Mouse (Mus musculus): Measurements from ENCODE around the gene Cxcr5.

Gene Cxcr5

DNA sequence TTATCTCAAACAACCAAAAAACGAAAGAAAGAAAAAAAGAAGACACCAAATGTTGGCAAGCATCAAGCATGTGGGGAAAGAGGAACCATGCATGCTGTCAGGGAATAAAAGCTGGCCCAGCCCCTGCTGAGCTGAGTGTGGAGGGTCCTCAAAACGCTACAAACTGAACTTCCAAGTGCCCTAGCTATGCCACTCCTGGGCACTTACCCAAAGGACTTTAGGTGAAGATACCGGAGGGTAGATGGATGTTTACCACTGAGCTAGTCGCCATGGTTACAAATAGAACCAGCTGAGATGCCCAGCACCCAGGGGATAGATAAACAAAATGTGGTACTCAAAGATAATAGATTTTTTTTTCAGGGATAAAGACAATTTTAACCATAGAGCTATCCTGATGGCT lies at the start of gene Cxcr5:
TSS of gene Cxcr5 (minus strand) at position 281 of the 400 bp plus-strand sequence.
- DNase-seq, result no peak

DNA sequence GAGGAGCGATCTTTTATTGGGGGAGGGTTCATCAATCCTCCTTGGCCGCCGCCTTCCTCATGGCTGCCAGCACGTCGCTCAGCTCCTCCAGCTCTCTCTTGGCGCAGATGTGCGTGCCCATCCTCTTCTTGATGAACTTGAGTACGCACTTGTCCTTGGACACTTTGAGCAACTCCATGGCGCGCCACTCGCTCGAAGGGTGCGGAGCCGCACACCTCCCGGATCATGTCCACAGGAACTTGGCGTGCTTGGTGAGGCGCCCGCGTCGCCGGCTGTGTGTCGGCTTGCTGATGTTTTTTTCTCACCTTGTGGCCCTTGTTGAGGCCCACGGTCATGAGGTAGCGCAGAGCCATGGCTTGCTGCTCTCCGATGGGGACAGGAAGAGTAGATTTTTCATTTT lies 48.7 kb upstream of the Cxcr5 start:
- DNase-seq, result peak; percentile 88

DNA sequence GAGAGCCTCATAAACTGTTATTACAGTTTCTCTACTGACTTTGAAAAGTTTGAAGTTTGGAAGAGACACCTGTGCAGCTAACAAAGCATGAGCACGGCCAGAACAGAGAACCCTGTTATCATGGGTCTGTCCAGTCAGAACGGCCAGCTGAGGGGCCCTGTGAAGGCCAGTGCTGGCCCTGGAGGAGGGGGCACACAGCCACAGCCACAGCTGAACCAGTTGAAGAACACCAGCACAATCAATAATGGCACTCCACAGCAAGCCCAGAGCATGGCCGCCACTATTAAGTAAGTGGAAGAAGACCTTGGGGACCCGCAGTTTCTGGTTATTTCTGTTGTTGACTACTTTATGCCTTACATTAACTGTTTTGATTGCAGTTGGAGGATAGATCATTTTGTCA lies 45.6 kb upstream of the Cxcr5 start:
- peak; percentile 90 for DNase-seq

DNA sequence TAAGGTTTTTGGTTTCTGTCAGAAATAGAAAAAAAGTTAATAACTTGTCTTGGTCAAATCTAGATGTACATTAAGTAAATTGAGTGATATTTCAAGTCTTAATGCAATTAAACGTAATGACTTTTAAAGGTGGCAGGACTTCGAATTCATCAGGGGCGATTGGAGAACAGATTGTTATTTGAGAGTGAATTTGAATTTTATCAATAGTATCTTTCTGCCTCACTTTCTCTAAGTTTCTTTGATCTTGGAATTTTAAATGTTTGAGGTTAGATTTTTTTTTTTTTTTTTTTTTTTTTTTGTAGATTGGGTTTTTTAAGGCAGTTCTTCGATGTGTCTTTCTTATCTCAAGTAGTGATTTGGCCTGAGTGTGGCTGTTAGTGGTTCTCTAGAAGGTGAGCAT lies 45.0 kb upstream of the Cxcr5 start:
- DNase-seq, result no peak

DNA sequence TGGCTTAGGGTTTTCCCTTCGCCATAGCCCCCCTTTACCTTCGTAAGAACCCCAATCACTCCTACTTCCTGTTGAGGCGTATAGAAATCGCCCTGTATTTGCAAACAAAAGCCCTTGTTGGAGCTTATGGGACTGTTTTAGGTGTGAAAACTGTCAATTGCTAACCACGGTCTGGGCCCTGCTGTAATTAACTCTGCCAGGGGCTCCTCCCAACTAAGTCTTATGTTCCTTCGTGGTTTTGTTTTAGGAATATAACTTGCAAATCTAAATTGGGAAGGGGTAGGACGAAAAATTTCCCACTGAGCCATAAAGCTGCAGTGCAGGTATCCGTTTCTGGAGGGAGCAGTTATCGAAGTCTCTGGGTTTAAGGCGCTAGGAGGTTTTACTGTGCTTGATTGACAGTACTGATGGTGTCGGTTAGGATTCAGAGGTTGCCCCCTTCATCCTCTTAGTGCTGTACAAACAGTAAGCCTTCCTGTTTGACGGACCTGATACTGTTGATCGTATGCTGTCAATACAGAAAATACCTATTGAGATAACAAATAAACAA lies 44.0 kb upstream of the Cxcr5 start:
- DNase-seq, result no peak

DNA sequence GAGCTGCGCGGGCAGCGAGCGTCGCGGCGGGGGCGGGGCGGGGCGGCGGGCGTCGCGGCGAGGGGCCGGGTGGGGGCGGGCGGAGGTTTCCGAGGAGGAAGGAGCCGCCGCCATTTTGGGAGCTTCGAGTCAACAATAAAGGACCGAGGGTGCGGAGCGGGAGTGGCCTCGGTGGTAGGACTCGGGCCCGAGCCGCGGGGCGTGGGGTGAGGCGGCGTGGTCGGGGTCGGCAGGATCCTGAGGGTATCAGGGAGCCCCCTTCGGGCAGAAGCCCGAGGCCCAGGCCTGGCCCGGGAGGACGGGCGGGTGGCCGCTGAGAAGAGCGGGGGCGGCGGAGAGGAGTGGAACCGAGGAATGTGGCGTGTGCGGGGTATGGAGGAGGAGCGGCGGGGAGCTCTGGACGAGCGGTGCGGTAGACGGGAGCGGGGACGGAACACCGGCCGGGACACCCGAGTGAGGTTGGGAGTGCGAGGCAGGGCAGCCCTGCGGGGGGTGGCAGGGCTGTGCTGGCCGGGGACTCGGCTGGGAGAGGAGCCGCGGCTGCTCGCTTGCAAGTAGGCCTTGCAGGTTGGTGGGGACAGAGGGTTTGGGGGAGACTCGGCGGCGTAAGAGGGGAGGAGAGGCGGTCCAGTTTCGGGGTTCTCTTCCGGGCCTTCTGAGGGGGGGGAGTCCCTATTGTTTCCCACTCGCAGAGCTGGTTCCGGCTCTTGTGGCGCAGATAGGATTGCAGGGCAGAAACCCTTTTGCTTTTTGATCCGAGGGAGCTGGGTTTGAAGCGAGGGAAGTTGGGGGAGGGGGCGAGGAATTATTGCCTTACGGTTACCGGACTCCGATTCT lies 43.3 kb upstream of the Cxcr5 start, which contains the start of gene Ddx6:
TSS of gene Ddx6 (plus strand) at position 114 of the 837 bp plus-strand sequence.
- DNase-seq, result peak; percentile 98

DNA sequence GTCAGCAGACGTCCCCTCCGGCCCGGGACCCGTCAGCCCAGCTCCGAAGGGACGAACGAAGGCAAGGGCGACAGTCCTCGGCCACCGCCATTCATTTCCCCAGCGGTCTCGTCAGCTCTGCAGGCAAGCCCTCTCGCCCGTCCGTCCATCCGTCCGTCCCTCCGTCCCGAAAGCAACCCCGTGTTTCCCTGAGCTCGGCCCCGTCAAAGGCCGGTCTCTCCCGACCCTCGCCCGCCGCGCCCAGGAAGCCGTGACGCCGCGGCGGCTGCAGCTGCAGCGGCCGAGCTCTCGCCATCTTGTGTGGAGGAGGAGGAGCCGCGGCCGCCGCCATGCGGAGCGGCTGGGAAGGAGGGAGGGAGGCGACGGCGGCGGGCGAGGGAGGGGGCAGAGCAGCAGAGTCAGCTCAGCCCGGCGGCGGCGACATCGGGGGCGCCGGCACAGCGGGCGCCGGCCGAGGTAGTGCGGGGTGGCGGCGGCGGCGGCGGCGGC lies 42.7 kb upstream of the Cxcr5 start:
- peak; percentile 98 for DNase-seq

DNA sequence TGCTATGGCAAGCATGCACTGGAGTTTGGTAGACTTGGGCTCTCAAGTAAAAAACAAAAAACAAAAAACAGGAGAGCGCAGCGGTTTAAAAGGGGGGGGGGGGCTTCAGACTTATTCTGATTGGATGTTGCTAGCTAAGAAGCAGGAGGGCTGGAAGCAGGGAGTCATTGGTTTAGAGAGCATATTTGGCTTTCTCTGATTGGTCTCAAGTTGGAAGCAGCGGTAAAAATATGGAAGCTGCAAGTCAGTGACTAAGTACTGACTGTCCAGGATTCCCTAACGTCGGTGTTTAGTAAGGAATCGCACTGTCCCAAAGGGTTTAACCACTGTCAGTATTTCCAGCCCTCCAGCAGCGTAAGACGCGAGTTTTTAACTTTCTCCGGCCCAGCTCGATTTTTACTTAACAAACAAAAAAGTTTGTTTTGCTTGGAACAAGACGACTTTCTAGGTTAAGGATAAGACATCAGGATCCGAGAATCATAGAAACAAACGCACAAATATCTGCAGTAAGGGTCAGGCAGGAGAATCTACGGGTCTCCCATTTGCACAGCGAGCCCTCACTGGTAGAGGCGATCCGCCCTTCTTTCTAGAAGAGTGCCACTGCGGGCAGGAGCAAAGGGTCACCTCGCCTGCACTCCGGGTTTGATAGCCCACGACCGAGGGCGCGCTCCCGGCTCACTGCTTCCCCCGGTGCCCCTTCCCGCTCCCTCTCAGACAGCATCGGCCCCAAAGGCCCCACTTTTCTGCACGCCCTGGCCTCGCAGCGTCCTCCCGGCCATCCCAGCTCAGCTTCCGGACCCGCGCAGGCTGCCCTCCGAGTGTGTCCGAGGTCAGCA lies 42.0 kb upstream of the Cxcr5 start:
- peak; percentile 96 for DNase-seq

DNA sequence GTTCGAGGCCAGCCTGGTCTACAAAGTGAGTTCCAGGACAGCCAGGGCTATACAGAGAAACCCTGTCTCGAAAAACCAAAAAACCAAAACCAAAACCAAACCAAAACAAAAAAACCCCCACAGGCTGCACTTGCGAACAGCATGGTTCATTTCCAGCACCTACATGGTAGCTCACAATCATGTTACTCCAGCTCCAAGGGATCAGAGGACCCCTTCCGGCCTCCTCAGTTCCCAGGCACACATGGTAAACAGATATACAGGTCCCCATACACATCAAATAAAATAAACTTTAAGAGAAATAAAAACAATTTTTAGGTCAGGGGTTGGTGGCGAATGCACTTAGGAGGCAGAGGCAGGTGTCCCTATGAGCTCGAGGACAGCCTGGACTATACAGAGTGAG lies 41.1 kb upstream of the Cxcr5 start:
- peak; percentile 74 for DNase-seq

DNA sequence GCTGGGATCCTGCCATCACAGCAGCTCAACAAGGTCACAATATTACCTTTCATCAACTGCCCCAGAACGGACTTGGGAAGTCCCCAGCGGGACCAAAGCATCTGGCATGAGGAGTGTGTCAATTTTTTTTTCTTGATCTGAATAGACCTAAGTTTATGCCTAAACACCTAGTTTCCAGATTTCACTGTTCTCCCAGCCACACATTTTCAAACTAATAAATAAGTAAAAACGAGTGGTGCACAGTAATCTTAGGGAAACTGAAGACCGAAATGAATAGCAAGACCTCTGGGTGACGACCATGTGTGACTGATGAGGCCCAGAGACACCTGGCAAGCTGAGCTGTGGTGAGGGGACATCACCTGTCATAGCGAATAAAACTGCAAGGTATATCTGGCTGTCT lies 39.1 kb upstream of the Cxcr5 start:
- no peak for DNase-seq

DNA sequence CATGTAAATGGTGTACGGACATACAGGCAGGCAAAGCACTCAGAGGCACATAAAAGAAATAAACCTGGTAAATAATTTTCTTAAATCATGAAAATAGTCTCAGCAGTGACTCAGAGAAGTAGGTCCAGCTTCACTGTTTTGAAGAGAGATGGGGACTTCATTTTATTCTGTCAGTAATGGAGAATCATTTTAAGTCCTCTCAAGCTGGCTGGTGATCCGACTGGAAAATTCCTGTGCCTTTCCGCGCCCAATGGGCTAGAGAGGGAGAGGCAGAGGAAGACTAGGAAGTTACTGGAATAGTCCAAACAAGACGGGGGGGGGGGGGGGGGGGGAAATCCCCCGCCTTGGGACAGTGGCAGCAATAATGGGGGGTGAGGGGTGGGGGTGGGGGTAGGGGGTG lies 37.9 kb upstream of the Cxcr5 start:
- DNase-seq, result no peak

DNA sequence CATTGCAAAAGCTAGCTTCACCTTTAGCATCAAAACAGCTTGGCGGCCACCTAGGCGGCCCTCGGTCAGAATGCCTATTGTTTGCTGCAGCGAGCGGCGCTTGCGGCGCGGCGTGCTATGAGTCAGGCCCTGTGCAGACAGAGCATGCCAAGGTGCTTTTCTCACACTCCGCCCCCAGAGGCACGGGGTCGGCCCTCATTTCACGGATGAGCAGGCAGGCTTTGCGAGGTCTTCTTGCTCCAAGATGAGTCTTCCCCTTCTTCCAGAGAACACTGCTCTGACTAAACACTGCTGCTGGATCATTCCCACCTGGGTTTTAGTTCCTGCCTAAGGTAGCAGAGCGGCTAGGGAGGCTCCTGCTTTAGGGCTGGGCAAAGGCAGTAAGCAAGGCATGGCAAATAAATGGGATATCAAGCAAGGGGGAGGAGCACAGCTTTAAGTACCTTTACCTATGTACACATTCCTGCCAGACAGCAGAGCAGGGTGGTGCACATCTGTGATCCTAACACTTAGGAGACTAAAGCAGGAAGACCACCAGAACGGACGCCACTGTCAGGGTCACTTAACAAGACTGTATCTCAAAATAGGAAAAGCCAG lies 37.3 kb upstream of the Cxcr5 start:
- DNase-seq, result no peak

DNA sequence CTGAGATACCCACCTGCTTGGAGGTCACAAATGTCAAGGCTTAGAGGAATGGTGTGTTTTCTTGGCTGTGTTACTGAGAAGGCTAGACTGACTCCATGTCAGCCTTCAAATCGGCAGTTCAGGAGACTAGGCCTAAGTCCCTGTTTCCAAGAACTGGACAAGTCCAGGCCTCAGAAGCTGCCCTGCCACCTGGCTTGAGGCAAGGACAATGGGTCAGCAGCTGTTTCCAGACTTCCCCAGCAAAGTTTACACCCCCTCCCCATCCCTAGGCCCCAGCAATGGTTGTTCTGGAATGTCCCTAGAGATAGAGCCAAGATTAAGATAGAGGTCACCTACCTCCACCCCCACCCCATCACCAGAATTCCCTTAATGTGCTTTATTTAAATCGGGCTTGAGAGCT lies 36.1 kb upstream of the Cxcr5 start:
- DNase-seq, result no peak

DNA sequence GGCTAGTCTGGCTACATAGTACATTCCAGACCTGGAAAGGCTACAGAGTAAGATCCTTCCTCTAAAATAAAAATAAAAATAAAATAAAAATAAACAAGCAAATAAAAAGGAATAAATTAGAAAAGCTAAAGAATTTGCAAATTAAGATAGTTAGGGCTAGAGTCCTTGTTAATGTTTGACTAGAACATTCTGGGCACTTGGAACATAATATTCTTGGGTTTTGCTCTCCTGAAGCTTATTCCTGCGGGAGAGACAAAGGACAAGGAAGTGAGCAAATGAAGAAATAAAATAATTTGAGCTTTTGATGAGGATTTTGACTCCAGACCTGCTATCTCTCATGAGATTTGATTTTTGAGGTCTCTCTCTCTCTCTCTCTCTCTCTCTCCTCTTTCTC lies 33.9 kb upstream of the Cxcr5 start:
- no peak for DNase-seq

DNA sequence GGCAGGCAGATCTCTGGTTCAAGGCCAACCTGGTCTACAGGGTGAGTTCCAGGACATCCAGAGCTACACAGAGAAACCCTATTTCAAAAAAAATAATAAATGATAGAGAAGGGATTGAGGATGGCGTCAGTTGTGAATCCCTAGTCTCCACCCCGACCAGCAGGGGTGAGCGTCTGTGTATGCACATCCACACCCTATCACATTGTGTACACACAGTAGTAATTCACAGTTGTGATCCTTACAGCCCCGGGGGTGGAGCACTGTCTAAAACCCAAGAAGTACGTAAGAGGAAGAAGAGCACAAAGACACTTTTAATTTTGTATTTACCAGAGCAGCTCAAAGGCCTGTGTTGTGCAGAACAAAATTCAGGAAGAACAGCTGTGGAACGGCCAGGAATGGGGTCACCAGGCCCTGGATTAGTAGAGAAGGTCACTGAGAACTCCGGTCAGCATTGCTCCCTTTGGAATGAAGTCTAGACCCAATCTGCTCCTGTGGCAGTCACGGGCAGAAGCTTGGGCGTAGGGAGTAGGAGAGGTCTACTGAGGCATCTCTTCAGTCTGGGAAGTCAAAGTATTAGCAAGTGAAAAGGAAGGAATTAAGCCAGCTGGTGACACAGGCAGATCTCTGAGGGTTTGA lies 33.3 kb upstream of the Cxcr5 start:
- no peak for DNase-seq

DNA sequence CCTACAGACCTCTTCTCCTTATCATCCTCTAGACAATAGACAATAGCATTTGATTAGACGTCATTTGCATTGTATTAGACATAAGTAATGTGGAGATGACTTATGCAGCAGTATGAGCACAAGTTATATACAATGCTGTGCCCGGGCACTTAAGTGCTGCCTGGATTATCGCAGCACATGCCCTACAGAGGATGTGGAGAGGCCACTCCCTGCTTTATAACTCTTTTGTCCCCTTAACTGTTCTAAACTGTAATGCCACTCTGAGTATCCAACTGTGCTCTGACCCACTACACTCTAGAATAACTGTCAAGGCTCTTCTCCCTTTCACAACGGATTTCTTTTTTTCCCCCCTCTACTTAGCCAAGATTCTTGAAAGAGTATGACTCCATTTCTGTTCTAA lies 32.2 kb upstream of the Cxcr5 start:
- DNase-seq, result no peak

DNA sequence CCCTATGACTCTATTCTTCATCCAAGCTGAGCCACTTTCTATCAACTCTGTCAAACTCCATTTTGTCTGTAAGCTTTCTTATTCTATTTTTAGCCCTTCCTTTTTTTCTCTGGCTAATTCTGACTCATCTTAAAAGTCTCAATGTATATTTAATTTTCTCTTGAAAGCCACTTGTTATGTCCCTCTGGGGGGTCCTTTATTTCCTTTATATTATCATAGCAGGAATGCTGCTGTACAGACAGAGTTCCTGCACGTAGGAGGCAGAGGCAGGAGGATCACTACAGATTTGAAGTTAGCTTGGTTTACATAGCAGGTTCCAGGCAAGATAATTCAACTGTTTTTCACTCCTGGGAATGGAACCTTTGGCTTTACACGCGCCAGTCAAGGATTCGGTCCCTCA lies 31.5 kb upstream of the Cxcr5 start:
- no peak for DNase-seq

DNA sequence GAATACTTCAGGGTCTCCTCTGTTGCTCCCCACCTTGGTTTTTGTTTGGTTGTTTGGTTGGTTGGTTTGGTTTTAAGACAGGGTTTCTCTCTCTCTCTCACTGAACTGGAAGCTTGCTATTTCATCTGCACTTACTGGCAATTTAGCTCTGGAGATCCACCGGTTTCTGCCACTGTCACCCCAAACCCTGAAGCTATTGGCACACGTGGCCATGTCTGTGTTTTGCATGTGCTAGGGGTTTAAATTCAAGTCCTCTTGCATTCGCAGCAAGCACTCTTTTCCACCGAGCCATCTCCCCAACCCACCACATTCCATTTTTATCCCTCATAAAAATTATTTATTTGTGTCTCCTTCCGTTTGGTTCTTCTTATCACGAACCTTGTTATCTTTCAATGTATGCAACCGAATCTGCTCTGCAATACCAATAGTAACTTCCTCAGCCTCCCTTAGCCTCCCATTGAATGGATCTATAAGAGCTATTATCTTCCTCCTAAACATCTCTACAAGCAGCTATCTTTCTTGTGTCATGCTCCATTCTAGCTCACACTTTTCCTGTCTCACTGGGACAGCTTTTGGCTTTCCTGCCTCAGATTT lies 30.0 kb upstream of the Cxcr5 start:
- no peak for DNase-seq

DNA sequence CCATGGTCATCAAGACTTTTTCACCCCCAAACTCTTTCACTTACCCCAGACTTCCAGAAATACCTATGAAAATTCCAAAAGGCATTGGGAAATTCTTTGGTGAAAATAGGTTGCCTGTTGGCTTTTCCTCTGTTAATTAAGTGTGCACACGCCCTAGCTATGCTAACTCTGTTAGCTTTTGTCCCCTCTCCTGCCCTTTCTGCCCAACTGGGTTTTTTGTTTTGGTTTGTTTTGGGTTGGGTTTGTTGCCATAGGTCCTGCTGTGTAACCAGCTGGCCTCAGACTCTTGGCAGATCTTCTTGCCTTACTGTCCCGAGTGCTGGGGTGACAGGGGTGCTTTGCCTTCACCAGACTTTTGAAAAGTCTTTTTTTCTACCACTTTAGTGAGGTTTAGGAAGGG lies 29.3 kb upstream of the Cxcr5 start:
- peak; percentile 82 for DNase-seq

DNA sequence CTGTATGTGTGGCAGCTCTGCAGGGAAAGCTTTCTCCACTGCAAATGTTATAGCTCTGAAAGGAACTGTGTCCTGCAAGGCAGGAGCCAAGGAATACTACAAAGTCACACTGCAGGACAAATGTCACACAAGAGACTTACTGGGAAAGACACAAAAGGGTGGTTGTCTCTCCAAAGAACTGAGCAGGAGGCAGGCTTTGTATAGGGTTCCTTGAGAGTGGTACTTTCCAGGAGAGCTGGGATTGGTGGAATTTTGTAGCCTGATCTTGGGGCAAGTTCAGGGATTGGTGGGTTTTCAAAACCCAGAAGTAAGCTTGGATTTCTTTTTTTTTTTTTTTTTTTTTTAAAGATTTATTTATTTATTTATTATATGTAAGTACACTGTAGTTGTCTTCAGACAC lies 27.4 kb upstream of the Cxcr5 start:
- DNase-seq, result no peak

DNA sequence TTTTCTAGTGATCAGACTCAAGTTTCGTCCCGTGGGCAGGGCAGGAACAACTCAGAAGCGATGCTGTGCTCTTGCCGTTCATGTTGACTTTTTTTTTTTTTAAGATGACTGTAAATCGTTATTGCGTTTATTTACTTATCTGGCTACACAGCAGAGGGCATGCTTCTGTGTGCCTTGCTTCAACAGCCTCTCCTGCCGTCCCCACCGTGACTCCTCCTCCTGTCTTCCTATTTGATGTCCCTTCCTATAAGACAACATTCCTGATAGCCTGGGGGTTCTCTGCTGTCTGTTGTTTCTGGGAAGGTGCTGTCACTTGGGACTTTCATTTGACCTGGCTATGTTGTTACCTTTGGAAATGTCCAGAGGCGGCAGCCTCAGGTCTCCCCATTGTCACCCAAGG lies 26.9 kb upstream of the Cxcr5 start:
- DNase-seq, result no peak

All from heart, adult 11 months (tissue).